Mouse (Mus musculus) forebrain, postnatal 0 days (tissue): ENCODE results near the gene Prrg2. TPM values are rescaled to one million over a fixed set of nuclear protein-coding genes. Genes with fewer than 3 reads are reported as not detected.
"Not testable (repeated sequence)": the region's sequence is repeated elsewhere in the genome, so short reads cannot be mapped to it uniquely, and the experiment has no call there.

Source experiments
- ATAC-seq: fragments of 200-750 bp; cut with Nextera tagmentation; 2 replicates; pipeline ENCODE4 v1.8.0; 2017; ENCODE audit warnings: mild to moderate bottlenecking, moderate library complexity
- DNase-seq: peaks from one replicate; pipeline ENCODE4 v3.0.0-alpha.2; 2015
- H3K27ac ChIP-seq: fragments of 300-500 bp; sonication (generic); 2 replicates; pipeline ENCODE4 v1.5.1; 2014; ENCODE audit warnings: low read depth, mild to moderate bottlenecking, antibody characterized with exemption, low read length, moderate library complexity, mixed read lengths
- H3K27me3 ChIP-seq: fragments of 300-500 bp; sonication (generic); 2 replicates; pipeline ENCODE4 v1.6.1; 2014; ENCODE audit warnings: mild to moderate bottlenecking, low read length, mixed read lengths; ENCODE audit not compliant: insufficient read depth
- H3K36me3 ChIP-seq: fragments of 300-500 bp; sonication (generic); 2 replicates; pipeline ENCODE4 v1.6.1; 2014; ENCODE audit warnings: mild to moderate bottlenecking, moderate library complexity; ENCODE audit not compliant: insufficient read depth
- H3K4me1 ChIP-seq: fragments of 300-500 bp; sonication (generic); 2 replicates; pipeline ENCODE4 v1.6.1; 2014; ENCODE audit warnings: antibody characterized with exemption; ENCODE audit not compliant: insufficient read depth
- H3K4me2 ChIP-seq: fragments of 300-500 bp; sonication (generic); 2 replicates; pipeline ENCODE4 v1.6.1; 2014; ENCODE audit warnings: low read depth, mild to moderate bottlenecking, moderate library complexity
- H3K4me3 ChIP-seq: fragments of 300-500 bp; sonication (generic); 2 replicates; pipeline ENCODE4 v1.5.1; 2014; ENCODE audit warnings: low read depth, low read length, mixed read lengths
- H3K9ac ChIP-seq: fragments of 300-500 bp; sonication (generic); 2 replicates; pipeline ENCODE4 v1.6.1; 2014; ENCODE audit warnings: mild to moderate bottlenecking
- H3K9me3 ChIP-seq: fragments of 300-500 bp; sonication (generic); 2 replicates; pipeline ENCODE4 v1.6.1; 2016; ENCODE audit warnings: low read length
- CTCF ChIP-seq: sonication (generic); IDR thresholded peaks from 2 replicates; pipeline ENCODE4 v1.5.1; 2016; ENCODE audit warnings: antibody characterized with exemption, control low read depth, low read depth
- WGBS: fragments of 180-500 bp; shearing (Covaris S2); extraction: QIAGEN DNeasy Blood & Tissue Kit; methylation state at CpG from one replicate; pipeline ENCODE4 v1.1.7; 2014; 5-methylcytosine and 5-hydroxymethylcytosine counted together
- polyA plus RNA-seq: library from polyadenylated mRNA; unstranded; fragments of >200 nt; fragmentation: Nextera tagmentation; extraction: Ambion mirVana; gene quantifications from 2 replicates; pipeline ENCODE4 v1.2.1, GENCODE M21; 2015
- total RNA-seq: library from RNA; depleted of rRNA; stranded (reverse); fragments of >200 nt; gene quantifications from 2 replicates; pipeline ENCODE4 v1.2.3, GENCODE M21; 2014

Prrg2 gene
- total and polyA plus RNA-seq, 2 experiments from 2014 or later = 15.1 to 15.9 TPM

DNA sequence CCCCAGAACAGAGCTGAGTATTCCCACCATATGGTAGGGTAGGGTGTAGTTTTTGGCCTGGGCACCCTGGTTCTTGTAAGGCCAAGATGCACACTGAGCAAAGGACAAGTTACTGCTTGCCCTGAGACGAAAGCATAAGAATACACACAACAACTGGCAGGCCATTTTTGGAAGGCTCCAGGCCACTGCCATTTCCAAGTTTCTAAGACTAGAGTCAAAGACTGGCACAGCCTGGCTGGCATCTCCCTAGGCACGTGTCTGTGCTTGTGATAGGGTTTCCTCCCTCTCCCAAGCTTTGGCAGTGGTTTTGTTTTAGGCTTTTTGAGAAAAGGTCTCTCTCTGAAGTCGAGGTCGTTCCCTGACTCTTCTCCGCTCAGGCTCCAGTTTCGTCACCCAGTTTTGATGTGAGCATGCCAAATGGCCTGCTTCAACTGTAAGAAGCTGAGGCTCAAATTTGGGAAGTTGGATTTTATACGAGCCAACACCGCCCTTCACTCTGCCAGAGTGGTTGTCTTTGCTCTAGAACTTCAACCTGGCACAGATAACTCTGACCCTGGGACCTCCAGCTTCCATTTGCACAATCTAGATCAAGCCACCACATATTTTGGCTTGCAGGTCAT lies 36.8 kb downstream of the Prrg2 start:
- Histone ChIP-seq H3K9me3 (no peaks in the 10 kb centered on the region), H3K27ac (peak overlapping the region; percentile 9; the same call in 1 of the 2 replicates), H3K4me1 (no peaks in the 10 kb centered on the region), H3K36me3 (peaks cover 41% of the 10 kb centered on the region), H3K4me3 (no peak overlapping the region), H3K9ac (0 out of 2 replicates have a peak overlapping the region, but pooled peaks have one; percentile 22), H3K27me3 (no peaks in the 10 kb centered on the region), H3K4me2 (no peak overlapping the region)
- 63% methylated on average over 8 of the region's 8 CpGs for WGBS
- no peak for TF ChIP-seq CTCF
- no peak for DNase-seq
- ATAC-seq = peak; percentile 17; the same call in 1 of the 2 replicates

DNA sequence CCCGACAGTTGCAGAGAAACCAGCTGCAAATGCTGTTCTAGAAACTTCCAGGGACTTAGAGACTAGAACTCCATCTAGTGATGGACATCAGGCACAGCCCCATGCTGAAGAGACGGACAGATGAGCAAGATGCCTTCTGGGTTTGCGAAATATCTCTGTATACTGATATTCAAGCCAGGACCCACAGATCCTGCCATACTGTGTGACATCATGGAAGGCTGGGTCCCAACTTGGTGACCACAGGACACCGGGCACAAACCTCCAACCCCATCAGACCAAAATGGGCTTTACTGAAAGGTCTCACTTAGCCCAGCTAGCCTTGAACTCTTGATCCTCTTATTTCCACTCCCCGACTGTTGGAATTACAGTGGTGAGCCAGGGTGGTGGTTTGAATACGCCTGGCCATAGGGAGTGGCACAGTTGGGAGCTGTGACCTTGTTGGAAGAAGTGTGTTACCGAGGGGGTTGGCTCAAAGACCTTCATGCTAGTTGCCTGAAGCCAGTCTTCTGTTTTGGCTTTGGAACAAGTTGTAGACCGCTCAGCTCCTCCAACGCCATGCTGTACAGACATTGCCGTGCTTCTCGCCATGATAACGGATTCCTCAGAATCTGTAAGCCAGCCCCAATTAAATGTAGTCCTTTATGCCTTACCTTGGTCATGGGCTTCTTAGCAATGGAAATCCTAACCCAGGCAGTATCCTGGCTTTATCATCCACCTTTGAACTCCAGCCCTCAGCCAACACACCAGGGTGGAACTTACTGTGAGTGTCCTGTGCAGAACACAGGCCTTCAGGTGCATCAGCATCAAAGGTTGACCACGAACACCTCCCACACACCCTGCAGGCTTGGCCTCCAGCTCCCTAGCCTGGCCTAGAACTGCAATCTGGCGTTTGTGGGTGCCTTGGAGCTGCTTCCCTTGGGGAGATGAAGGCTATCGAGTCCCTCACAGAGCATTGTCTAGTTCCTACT lies 37.9 kb downstream of the Prrg2 start:
- Histone ChIP-seq H3K4me3 (no peak overlapping the region), H3K27me3 (no peaks in the 10 kb centered on the region), H3K9ac (0 out of 2 replicates have a peak overlapping the region, but pooled peaks have one; percentile 22), H3K4me1 (no peaks in the 10 kb centered on the region), H3K4me2 (no peak overlapping the region), H3K27ac (peak overlapping the region; percentile 3; the same call in 1 of the 2 replicates), H3K9me3 (no peaks in the 10 kb centered on the region), H3K36me3 (peaks cover 29% of the 10 kb centered on the region)
- no peak for TF ChIP-seq CTCF
- 87% methylated on average over 15 of the region's 15 CpGs for WGBS
- DNase-seq (no peak), ATAC-seq (no peak)

DNA sequence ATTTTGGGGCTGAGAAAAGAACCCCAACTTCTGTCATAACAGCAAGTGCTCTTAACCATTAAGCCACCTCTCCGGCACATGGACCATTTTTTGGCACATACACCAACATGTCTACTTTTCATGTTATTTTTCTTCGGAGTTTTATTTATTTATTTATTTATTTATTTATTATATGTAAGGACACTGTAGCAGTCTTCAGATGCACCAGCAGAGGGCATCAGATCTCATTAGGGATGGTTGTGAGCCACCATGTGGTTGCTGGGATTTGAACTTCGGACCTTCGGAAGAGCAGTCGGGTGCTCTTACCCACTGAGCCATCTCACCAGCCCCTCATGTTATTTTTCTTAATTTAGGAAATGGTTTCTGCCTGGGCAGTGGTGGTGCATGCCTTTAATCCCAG lies 38.8 kb downstream of the Prrg2 start:
- H3K9me3 ChIP-seq, H3K4me3 ChIP-seq, H3K4me2 ChIP-seq, H3K27ac ChIP-seq, ATAC-seq, H3K9ac ChIP-seq, H3K27me3 ChIP-seq, H3K4me1 ChIP-seq: not testable (repeated sequence)
- 78% methylated on average over 5 of the region's 5 CpGs for WGBS
- DNase-seq = peak; percentile 9
- peak; percentile 39 for TF ChIP-seq CTCF
- H3K36me3 ChIP-seq = peaks cover 21% of the 10 kb centered on the region

GRCm38 (mm10) chr7:45020225-45020624 lies 42.3 kb downstream of the Prrg2 start:
- ATAC-seq (no peak), DNase-seq (no peak)
- WGBS = 75% methylated on average over 9 of the region's 9 CpGs
- no peak for TF ChIP-seq CTCF
- Histone ChIP-seq H3K27me3 (no peaks in the 10 kb centered on the region), H3K9ac (no peak overlapping the region), H3K4me3 (no peak overlapping the region), H3K4me1 (peaks cover 6% of the 10 kb centered on the region), H3K4me2 (no peak overlapping the region), H3K9me3 (no peaks in the 10 kb centered on the region), H3K27ac (no peak overlapping the region), H3K36me3 (no peaks in the 10 kb centered on the region)

DNA sequence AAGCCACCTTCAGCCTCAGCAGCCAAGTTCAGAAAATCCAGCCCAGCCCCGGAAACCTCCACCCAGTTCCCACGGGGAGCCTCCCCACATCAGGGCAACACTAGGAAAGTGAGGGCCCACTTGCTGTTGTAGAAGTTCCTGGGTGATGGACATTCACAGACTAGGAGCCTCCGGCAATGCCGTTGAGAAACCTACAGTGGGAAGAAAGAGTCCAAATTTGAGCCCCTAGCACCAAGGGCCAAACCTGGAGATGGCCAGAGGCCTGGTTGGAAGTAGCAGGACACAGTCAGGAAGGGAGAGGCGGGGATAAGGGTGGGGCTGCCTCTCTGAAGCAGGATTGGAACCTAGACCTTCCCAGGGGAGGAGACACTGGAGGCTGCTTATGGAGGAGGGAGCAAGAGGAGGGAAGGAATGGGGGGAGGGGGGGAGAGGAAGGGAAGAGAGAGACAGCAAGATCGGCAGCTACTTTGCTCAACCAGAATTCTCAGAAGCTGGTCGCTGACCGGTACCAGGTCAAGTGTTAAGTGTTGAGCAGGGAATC lies 43.4 kb downstream of the Prrg2 start:
- no peak for ATAC-seq
- no peak overlapping the region for H3K9ac ChIP-seq
- no peak overlapping the region for H3K4me3 ChIP-seq
- H3K27ac ChIP-seq = no peak overlapping the region
- no peaks in the 10 kb centered on the region for H3K9me3 ChIP-seq
- no peak for DNase-seq
- WGBS = 44% methylated on average over 8 of the region's 8 CpGs
- no peak overlapping the region for H3K4me2 ChIP-seq
- peaks cover 17% of the 10 kb centered on the region for H3K4me1 ChIP-seq
- H3K27me3 ChIP-seq = no peaks in the 10 kb centered on the region
- TF ChIP-seq CTCF = no peak
- H3K36me3 ChIP-seq = no peaks in the 10 kb centered on the region

DNA sequence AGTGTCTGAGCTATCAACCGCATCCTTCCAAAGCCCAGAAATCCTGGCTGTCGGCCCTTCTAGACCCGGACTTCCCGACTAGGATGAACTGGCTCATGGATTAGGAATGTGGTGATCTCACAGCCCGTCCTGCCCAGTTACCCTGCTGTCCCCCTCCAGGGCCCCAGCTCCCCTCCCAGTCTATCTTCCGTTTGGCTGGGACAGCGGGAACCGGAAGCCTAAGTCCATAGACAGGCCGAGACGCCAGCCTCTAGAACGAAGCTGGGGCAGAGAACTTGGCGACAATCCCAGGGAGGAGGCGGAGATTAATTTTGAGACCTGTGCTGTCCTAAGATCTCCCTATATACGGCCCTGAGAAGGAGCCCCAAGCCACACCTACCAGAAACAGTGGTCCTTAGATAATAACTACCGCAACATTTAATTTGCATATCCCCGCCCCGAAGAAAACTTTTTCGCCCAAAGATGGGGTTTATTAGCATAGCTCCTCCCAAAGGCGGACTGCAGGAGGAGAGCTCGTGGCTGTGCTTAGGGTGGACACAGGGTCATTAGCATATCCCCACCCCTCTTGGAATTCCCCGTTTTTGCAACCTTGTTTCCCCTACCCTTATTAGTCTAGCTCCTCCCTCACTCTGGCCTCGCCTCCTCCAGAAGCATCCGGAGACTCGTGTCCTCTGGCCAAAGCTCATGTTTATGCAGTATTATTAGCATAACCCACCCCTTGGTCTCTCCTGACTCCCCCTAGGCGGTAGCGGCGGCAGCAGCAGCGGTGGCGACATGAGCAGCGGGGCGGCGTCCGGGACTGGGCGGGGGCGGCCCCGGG lies 45.0 kb downstream of the Prrg2 start, which contains the start of gene Rras:
TSS of gene Rras (plus strand) at position 720 of the 820 bp plus-strand sequence.
- Histone ChIP-seq H3K9ac (peak within 1 kb of the TSS; percentile 31), H3K4me1 (peaks cover 17% of the 10 kb centered on the region), H3K27ac (peak within 1 kb of the TSS; percentile 62), H3K9me3 (no peaks in the 10 kb centered on the region), H3K27me3 (no peaks in the 10 kb centered on the region), H3K36me3 (peaks cover 15% of the 10 kb centered on the region), H3K4me3 (peak within 1 kb of the TSS; percentile 69), H3K4me2 (peak within 1 kb of the TSS; percentile 89)
- ATAC-seq (peak; percentile 54), DNase-seq (peak; percentile 82)
- peak; percentile 30; the same call in 1 of the 2 replicates for TF ChIP-seq CTCF
- WGBS = 2% methylated on average over 36 of the region's 36 CpGs
